Mouse (Mus musculus) skeletal muscle tissue, adult 2 months (tissue): ENCODE measurements around the gene Trpm2.

Experiments
- DNase-seq: peaks from one replicate; pipeline ENCODE4 v3.0.0-alpha.2; 2012; ENCODE audit warnings: low read depth, low spot score

The Trpm2 gene

GRCm38 (mm10) chr10:77902894-77903715, 67.3 kb downstream of the Trpm2 start:
- DNase-seq, result no peak

- DNase-seq, result no peak
These were observed 68.0 kb downstream of the Trpm2 start, which contains the start of gene Lrrc3 for GRCm38 (mm10) chr10:77902211-77902893. Gene Lrrc3 (minus strand): TSS chr10:77902536.

GRCm38 (mm10) chr10:77901871-77902210, 68.5 kb downstream of the Trpm2 start:
- DNase-seq, result no peak

GRCm38 (mm10) chr10:77900903-77901818, 69.2 kb downstream of the Trpm2 start:
- no peak for DNase-seq

- DNase-seq, result no peak
These were observed 70.2 kb downstream of the Trpm2 start for GRCm38 (mm10) chr10:77900126-77900525.

GRCm38 (mm10) chr10:77895562-77895961, 74.8 kb downstream of the Trpm2 start:
- no peak for DNase-seq

- no peak for DNase-seq
These were observed 79.3 kb downstream of the Trpm2 start for GRCm38 (mm10) chr10:77890987-77891565.

GRCm38 (mm10) chr10:77886007-77886747, 84.2 kb downstream of the Trpm2 start:
- no peak for DNase-seq

- no peak for DNase-seq
These were observed 87.8 kb downstream of the Trpm2 start for GRCm38 (mm10) chr10:77882553-77882952.

- no peak for DNase-seq
These were observed 90.1 kb downstream of the Trpm2 start for GRCm38 (mm10) chr10:77880305-77880704.

- DNase-seq, result no peak
These were observed 91.4 kb downstream of the Trpm2 start for GRCm38 (mm10) chr10:77878985-77879384.

GRCm38 (mm10) chr10:77869651-77870050, 100.7 kb downstream of the Trpm2 start:
- no peak for DNase-seq

- DNase-seq, result no peak
These were observed 102.8 kb downstream of the Trpm2 start for GRCm38 (mm10) chr10:77867546-77867945.

- no peak for DNase-seq
These were observed 105.6 kb downstream of the Trpm2 start for GRCm38 (mm10) chr10:77864762-77865143.

GRCm38 (mm10) chr10:77864067-77864761, 106.1 kb downstream of the Trpm2 start:
- DNase-seq, result no peak

GRCm38 (mm10) chr10:77861675-77862074, 108.7 kb downstream of the Trpm2 start, which contains the start of gene Gm3285:
Gene Gm3285 (plus strand): TSS chr10:77861975.
- DNase-seq, result no peak
